Mouse (Mus musculus): ENCODE measurements around the gene Suds3. TPM values are rescaled to one million over a fixed set of nuclear protein-coding genes. Genes with fewer than 3 reads are reported as not detected.

Suds3 gene
- polyA plus RNA-seq, 1 experiment from 2014 or later = 78.2 TPM

DNA sequence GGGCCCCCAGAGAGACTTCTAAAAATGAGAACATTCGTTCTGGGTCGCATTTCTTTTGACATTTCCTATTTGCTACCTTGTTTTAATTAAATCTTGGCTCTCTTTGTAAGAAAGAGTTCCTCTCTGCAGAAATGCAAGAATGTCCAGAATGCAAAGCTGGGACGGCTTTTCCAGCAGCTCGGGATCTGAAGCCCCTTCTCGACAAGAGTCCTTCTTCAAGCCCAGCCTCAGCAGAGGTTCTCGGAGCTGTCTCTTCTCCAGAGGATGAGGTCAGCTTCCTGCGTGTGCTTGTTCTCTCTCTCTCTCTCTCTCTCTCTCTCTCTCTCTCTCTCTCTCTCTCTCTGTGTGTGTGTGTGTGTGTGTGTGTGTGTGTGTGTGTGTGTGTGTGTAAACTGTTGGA is 1.8 kb upstream of the Suds3 start:
- peaks cover 23% of the 10 kb centered on the region for H3K27me3 ChIP-seq
- ATAC-seq (ENCODE audit: low FRiP score, low read depth) = no peak
- no peak overlapping the region for H3K9ac ChIP-seq
- H3K36me3 ChIP-seq = peaks cover 9% of the 10 kb centered on the region
- no peak overlapping the region for H3K27ac ChIP-seq
- no peak overlapping the region for H3K4me2 ChIP-seq (replicated peaks)
- H3K4me1 ChIP-seq = peaks cover 25% of the 10 kb centered on the region
- no peaks in the 10 kb centered on the region for H3K9me3 ChIP-seq
- WGBS = 71% methylated on average over 7 of the region's 7 CpGs
- H3K4me3 ChIP-seq = no peak overlapping the region

DNA sequence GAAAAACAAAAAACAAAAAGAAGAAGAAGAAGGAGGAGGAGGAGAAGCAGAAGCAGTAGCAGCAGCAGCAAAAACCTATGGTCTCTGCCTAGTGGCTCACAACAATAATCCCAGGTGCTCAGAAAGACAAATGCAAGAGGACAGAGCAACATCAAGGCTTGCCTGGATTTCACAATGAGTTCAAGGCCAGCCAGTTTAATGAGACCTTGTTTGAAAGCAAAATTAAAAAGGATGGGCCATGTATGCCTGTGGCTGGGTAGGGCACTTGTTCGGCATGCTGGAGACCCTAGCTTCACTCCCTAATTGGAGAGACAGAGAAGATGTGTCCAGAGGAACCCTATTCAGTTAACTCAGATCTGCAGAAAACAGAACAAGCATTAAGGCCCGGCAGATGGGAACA is 1.3 kb upstream of the Suds3 start:
- ATAC-seq (ENCODE audit: low FRiP score, low read depth) = no peak
- no peak overlapping the region for H3K4me3 ChIP-seq

GRCm38 (mm10) chr5:117116660-117117059 is 747 bp upstream of the Suds3 start:
- H3K4me2 ChIP-seq (replicated peaks) = peak overlapping the region; percentile 95
- no peak overlapping the region for H3K27ac ChIP-seq

More for the DNA sequence above, 1.3 kb upstream of the Suds3 start:
- H3K9ac ChIP-seq = no peak overlapping the region
- H3K36me3 ChIP-seq = peaks cover 14% of the 10 kb centered on the region
- no peak overlapping the region; the same call in 1 of the 2 replicates for H3K27ac ChIP-seq
- H3K9me3 ChIP-seq = no peaks in the 10 kb centered on the region
- H3K27me3 ChIP-seq = peaks cover 18% of the 10 kb centered on the region
- 78% methylated on average over 2 of the region's 2 CpGs for WGBS
- H3K4me1 ChIP-seq = peaks cover 25% of the 10 kb centered on the region
- H3K4me2 ChIP-seq (replicated peaks) = no peak overlapping the region

DNA sequence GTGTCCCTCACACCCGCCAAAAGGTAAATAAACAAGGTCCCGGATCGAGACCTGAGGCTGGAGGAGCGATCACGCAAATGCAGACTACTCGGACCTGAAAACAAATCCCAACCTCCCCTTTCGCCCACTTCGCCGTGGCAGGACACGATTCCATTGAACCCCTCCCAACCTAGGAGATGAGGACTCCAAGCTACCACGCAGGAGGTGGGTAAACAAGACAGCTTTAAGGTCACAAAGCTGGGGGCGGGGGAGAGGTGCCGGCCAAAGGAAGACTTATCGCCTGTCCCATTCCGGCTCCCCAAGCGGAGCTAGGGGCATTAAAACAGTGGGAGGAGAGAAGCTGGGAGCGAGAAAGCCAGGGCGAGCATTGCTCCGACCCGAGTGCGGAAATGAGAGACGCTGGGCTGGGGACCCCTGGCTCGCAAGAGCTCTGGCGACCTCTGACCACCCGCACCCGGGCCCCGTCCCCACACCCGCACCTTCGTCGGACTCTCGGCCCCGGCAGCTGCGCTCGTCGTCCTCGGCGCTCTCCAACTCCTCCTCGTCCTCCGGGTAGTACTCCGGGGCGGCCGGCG is 633 bp downstream of the Suds3 start:
- H3K27ac ChIP-seq = peak overlapping the region; percentile 55
- H3K4me2 ChIP-seq (replicated peaks) = peak overlapping the region; percentile 95
- H3K27me3 ChIP-seq = 0 out of 2 replicates have a peak, but pooled peaks cover under 1% of the 10 kb centered on the region
- H3K9me3 ChIP-seq = no peaks in the 10 kb centered on the region
- H3K4me1 ChIP-seq = peaks cover 13% of the 10 kb centered on the region
- WGBS = 0% methylated on average over 43 of the region's 43 CpGs
- peak overlapping the region; percentile 96 for H3K4me3 ChIP-seq
- H3K9ac ChIP-seq = peak overlapping the region; percentile 92
- peak; percentile 4; the same call in 1 of the 2 replicates for ATAC-seq (ENCODE audit: low FRiP score, low read depth)
- peaks cover 34% of the 10 kb centered on the region for H3K36me3 ChIP-seq

More at GRCm38 (mm10) chr5:117116660-117117059, 747 bp upstream of the Suds3 start:
- no peak overlapping the region for H3K4me3 ChIP-seq
- H3K9me3 ChIP-seq = no peaks in the 10 kb centered on the region
- H3K4me1 ChIP-seq = peaks cover 25% of the 10 kb centered on the region
- 69% methylated on average over 2 of the region's 2 CpGs for WGBS
- ATAC-seq (ENCODE audit: low FRiP score, low read depth) = no peak
- peaks cover 20% of the 10 kb centered on the region for H3K36me3 ChIP-seq
- no peak overlapping the region for H3K9ac ChIP-seq
- peaks cover 14% of the 10 kb centered on the region for H3K27me3 ChIP-seq

DNA sequence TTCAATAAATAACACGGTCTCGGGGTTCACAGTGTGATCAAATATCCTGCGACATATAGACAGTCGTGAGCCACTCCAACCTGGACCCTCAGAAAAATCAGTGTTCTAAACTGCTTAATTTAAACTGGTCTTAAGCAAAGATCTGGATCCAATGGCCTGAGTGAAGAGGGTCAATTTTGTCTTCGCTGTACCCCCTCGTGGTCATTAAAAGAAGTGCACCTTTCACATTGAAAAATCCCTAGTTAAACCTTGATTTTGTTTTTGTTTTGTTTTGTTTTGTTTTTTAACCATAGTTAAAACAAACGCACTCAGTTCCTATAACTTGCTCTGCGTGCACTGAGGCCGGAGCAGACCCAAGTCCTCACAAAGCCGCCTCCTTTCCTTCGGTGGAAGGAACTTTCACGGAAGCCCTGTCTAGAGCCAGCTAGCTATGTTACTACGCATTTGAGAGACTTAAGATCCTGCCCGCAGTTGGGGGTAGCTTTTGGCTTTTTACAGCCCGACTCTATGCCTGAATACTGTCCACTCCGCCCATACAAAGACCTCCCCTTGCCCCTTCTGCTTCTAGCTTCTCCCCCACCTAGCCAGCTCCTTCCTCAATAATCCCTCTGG is 1.2 kb downstream of the Suds3 start:
- peaks cover 38% of the 10 kb centered on the region for H3K36me3 ChIP-seq
- H3K9me3 ChIP-seq = no peaks in the 10 kb centered on the region
- no peaks in the 10 kb centered on the region for H3K27me3 ChIP-seq
- peak overlapping the region; percentile 95 for H3K4me2 ChIP-seq (replicated peaks)
- H3K9ac ChIP-seq = peak overlapping the region; percentile 92
- H3K27ac ChIP-seq = peak overlapping the region; percentile 55
- H3K4me1 ChIP-seq = peaks cover 13% of the 10 kb centered on the region
- 5% methylated on average over 16 of the region's 16 CpGs for WGBS
- no peak for ATAC-seq (ENCODE audit: low FRiP score, low read depth)
- peak overlapping the region; percentile 96 for H3K4me3 ChIP-seq

DNA sequence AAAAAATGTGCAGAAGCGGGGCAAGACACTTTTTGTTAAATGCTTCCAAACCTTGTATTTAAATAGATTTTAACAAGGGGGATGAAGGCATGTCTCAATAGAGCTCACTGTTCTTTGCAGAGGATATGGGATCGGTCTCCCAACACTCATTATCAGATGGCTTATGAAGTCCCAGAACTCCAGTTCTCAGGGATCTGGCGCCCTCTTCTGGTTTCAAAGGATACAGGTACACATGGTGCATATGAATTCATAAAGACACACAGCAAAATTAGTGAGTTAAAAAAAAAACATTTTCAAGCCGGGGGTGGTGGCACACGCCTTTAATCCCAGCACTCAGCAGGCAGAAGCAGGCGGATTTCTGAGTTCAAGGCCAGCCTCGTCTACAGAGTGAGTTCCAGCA is 2.6 kb downstream of the Suds3 start:
- Histone ChIP-seq H3K36me3 (peaks cover 52% of the 10 kb centered on the region), H3K4me1 (peaks cover 9% of the 10 kb centered on the region), H3K4me2 (replicated peaks) (no peak overlapping the region), H3K4me3 (no peak overlapping the region), H3K27me3 (no peaks in the 10 kb centered on the region), H3K27ac (no peak overlapping the region), H3K9me3 (no peaks in the 10 kb centered on the region), H3K9ac (no peak overlapping the region)
- 91% methylated on average over 7 of the region's 7 CpGs for whole genome bisulfite sequencing
- ATAC-seq (ENCODE audit: low FRiP score, low read depth) = no peak

DNA sequence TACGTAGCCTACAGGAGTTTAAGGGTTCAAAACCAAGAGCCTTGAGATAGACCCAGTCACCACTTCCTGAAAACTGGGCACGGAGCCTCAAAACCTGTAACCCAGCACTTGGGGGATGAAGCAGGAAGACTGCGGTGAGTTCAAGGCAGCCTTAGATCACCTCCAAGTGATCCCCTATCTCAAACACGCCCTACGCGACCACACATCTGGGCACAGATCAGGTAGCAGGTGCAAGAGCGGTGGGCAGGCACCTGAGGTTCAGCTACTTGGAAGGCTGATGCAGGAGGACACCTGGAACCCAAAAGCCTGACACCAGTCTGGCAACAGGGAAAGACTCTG is 4.2 kb downstream of the Suds3 start:
- H3K9ac ChIP-seq = no peak overlapping the region
- peaks cover 67% of the 10 kb centered on the region for H3K36me3 ChIP-seq
- H3K4me1 ChIP-seq = peaks cover 9% of the 10 kb centered on the region
- H3K4me2 ChIP-seq (replicated peaks) = no peak overlapping the region
- no peak overlapping the region for H3K4me3 ChIP-seq
- no peak for ATAC-seq (ENCODE audit: low FRiP score, low read depth)
- no peak overlapping the region for H3K27ac ChIP-seq
- no peaks in the 10 kb centered on the region for H3K9me3 ChIP-seq
- no peaks in the 10 kb centered on the region for H3K27me3 ChIP-seq
- 96% methylated on average over 7 of the region's 7 CpGs for WGBS

DNA sequence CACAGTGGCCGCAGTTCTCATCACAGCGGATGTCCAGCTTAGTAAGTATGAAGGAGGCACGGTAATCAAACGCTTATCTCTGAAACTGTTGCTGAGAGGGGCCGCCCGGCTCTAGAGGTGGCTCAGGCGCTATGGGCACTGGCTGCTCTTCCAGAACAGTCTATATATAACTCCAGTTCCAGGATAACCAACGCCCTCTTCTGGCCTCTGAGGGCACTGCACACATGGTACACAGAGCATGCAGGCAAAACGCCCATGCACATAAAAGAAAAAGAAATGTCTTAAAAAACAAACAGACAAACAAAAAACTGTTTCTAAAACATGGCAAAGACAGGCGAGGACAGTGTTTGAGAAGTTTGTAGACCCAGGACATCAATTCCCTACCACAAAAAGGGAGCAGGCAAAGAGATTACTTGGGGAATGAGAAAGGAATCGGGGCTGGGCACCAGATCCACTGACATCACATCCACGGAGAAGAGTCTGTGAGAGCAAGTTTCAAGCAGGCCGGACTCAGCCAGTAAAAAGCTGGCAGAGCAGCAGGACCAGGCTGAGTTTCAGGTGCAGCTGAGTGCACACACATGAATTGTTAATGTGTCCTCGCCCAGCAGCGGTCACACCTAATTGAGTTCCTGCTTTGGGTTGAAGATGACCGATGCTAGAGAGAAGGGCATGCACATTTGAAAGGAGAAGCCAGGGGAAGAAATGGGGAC is 4.7 kb downstream of the Suds3 start:
- Histone ChIP-seq H3K4me2 (replicated peaks) (no peak overlapping the region), H3K4me3 (no peak overlapping the region), H3K36me3 (peaks cover 73% of the 10 kb centered on the region), H3K9ac (no peak overlapping the region), H3K27me3 (no peaks in the 10 kb centered on the region), H3K9me3 (no peaks in the 10 kb centered on the region), H3K27ac (no peak overlapping the region), H3K4me1 (peaks cover 7% of the 10 kb centered on the region)
- 91% methylated on average over 16 of the region's 16 CpGs for WGBS
- no peak for ATAC-seq (ENCODE audit: low FRiP score, low read depth)

- no peaks in the 10 kb centered on the region for H3K27me3 ChIP-seq
- H3K4me2 ChIP-seq (replicated peaks) = no peak overlapping the region
- no peak overlapping the region for H3K4me3 ChIP-seq
- H3K9me3 ChIP-seq = no peaks in the 10 kb centered on the region
- no peak overlapping the region for H3K9ac ChIP-seq
- peaks cover 6% of the 10 kb centered on the region for H3K4me1 ChIP-seq
- H3K36me3 ChIP-seq = peaks cover 90% of the 10 kb centered on the region
- H3K27ac ChIP-seq = no peak overlapping the region
- ATAC-seq (ENCODE audit: low FRiP score, low read depth) = no peak
- WGBS = 92% methylated on average over 8 of the region's 8 CpGs
Measured at GRCm38 (mm10) chr5:117109522-117109921, 6.4 kb downstream of the Suds3 start.

- Histone ChIP-seq H3K27ac (no peak overlapping the region), H3K9me3 (no peaks in the 10 kb centered on the region), H3K9ac (no peak overlapping the region), H3K4me2 (replicated peaks) (no peak overlapping the region), H3K4me3 (no peak overlapping the region), H3K4me1 (no peaks in the 10 kb centered on the region), H3K36me3 (peaks cover 98% of the 10 kb centered on the region), H3K27me3 (no peaks in the 10 kb centered on the region)
- no peak for ATAC-seq (ENCODE audit: low FRiP score, low read depth)
- WGBS = 97% methylated on average over 13 of the region's 13 CpGs
Measured at GRCm38 (mm10) chr5:117108731-117109130, 7.2 kb downstream of the Suds3 start.

DNA sequence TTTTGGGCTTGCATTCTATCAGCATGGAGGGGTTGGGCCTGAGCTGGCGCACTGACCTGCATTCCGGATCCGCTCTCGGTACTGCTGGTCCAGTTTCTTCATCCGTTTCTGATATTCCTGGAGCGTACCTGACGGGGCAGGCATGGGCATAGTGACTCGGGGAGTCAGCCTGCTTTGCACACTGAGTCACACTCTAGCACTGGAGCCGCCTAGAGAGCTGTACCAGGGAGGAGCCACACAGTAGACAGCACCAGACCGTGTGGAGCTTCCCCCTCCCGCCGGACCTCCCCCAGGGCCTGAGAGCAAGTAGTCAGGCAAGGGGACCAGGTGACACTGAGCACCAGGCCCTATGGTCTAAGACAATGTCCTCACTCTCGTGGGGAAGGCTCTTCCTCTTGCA is 7.6 kb downstream of the Suds3 start:
- H3K4me3 ChIP-seq = no peak overlapping the region
- H3K27me3 ChIP-seq = no peaks in the 10 kb centered on the region
- no peak overlapping the region for H3K27ac ChIP-seq
- no peaks in the 10 kb centered on the region for H3K4me1 ChIP-seq
- H3K36me3 ChIP-seq = peaks cover 98% of the 10 kb centered on the region
- H3K9me3 ChIP-seq = no peaks in the 10 kb centered on the region
- no peak for ATAC-seq (ENCODE audit: low FRiP score, low read depth)
- no peak overlapping the region for H3K9ac ChIP-seq
- no peak overlapping the region for H3K4me2 ChIP-seq (replicated peaks)
- WGBS = 94% methylated on average over 13 of the region's 13 CpGs

DNA sequence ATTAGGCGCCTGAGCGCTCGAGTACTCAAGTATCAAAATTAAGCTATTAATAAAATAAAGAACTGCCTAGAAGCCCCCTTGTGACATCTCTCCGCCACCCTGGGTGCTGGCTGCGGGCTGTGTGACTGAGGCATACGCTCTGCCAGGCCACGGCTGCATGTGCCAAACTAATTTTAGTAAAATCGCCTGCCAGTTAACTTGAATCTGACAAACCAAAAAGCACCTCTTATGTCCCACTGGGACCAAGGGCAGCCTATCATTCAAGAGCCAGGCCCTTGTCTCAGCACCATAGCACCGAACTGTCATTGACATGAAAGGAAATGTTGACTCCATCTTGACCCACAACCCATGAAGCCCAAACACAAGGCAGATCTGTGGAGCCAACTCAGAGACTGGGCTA is 10.2 kb downstream of the Suds3 start:
- ATAC-seq (ENCODE audit: low FRiP score, low read depth) = no peak
- Histone ChIP-seq H3K27ac (no peak overlapping the region), H3K4me3 (no peak overlapping the region), H3K4me2 (replicated peaks) (no peak overlapping the region), H3K36me3 (peaks cover 98% of the 10 kb centered on the region), H3K27me3 (no peaks in the 10 kb centered on the region), H3K9me3 (no peaks in the 10 kb centered on the region), H3K9ac (no peak overlapping the region), H3K4me1 (no peaks in the 10 kb centered on the region)
- WGBS = 87% methylated on average over 9 of the region's 9 CpGs

All from limb, embryonic 13.5 days (tissue).